Mouse (Mus musculus): ENCODE data around the gene Mob3a.
A peak's percentile ranks its signal among the peaks of the same experiment; 100 is the strongest.

The Mob3a gene

DNA sequence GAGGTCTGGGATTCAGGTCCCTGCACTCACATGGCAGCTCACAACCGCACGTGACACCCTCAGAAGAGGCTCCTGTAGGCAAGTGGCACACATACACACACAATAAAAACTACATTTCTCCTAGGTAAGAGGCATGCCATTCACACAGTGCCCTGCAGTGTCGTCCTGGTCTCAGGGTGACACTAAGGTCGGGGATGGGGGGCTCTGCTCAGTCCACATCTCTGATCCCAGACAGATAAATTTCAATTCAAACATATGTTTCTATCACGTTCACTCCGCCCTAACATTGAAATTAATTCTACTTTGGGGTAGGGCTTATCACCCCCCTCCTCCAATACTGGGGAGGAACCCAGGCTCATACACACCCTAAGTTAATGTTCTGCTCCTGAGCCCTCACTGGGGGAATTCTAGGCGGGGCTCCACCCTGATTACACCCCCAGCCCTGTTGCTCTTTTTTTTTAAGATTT lies 1.7 kb downstream of the Mob3a start:
- DNase-seq (ENCODE audit: low spot score), result no peak

DNA sequence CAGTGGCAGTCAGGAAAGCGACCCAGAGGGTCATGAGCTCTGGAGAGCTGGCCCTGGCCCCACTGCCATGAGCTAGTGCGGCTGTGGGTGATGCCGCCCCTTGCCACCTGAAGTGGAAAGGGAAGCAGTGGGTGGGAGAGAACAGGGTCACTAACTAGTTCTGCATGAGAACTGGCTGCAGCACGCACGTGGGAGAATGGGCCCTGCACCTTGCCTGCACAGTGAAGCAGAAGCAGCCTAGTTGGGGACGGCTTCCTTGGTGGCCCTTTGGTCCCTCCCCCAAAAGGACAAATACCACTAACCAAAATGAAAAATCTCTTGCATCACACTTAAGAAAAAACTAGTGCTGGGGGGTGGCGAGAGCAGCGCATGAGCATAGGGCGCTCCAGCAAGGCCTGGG lies 3.2 kb downstream of the Mob3a start:
- DNase-seq (ENCODE audit: low spot score), result no peak

DNA sequence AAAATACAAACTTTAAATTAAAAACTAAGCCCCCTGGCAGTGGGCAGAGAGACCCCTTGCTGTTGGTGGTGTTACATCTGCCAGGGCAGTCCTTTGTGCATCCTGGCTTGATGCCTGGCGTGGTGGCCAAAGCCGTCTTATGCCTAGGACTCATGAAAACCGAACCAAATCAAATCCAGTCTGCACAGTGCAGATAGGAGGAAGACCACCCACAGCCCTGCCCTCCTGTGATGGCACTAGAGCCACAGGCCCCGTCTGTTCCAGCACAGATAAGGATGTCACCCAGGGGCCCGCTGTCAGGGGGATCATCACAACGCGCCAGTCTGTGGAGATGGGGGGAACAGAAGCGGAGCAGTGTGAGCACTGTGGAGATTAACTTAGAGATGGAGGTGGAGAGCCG lies 4.0 kb downstream of the Mob3a start:
- DNase-seq (ENCODE audit: low spot score), result peak; percentile 39

DNA sequence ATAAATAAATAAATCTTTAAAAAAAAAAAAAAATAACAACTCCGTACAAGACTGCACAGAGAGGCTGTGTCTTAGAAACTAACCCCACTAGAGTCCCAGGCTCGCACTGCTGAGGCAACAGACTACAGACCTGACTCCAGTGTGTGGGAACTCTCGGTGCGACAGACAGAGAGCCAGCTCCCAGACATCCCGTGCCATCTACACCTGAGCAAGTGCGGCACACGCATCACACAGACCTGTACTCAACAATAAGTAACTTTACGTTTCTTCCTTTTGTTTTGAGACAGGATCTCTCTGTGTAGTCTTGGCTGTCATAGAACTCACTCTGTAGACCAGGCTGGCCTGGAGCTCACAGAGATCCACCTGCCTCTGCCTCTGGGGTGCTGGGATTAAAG lies 4.4 kb downstream of the Mob3a start:
- no peak for DNase-seq (ENCODE audit: low spot score)

DNA sequence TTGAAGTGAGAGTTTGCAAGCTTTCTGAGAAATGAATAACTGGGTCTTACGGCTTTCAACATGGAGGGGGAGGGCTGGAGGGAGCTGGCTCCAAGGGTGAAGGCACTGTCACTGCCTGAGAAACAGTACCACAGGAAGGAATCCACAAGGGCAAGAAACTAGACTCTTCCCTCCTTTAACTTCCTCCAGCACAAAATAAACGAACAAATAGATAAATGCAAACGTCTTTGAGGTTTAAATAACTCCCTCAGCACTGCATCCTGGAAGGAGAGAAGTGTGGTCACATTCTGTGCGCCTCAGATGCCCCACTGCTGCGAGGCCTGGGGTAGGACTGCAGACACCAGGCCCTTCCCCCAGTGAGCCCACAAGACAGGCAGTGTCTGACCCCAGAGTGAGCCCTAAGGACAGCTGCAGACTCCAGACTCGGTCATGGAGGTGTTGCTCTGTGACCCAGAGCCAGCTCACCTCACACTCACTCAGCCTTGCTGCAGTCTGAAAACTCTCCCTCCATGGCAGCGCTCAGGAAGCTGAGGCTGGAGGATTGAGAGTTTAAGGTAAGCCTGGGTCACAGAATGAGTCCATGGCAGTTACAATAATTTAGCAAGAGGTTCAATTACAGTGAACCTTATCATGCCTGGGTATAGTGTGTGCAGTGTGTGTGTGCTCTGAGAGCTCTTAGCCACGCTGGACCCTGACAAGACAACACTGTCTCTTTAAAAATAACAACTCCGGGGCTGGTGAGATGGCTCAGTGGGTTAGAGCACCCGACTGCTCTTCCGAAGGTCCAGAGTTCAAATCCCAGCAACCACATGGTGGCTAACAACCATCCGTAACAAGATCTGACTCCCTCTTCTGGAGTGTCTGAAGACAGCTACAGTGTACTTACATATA lies 5.0 kb downstream of the Mob3a start:
- DNase-seq (ENCODE audit: low spot score), result no peak

DNA sequence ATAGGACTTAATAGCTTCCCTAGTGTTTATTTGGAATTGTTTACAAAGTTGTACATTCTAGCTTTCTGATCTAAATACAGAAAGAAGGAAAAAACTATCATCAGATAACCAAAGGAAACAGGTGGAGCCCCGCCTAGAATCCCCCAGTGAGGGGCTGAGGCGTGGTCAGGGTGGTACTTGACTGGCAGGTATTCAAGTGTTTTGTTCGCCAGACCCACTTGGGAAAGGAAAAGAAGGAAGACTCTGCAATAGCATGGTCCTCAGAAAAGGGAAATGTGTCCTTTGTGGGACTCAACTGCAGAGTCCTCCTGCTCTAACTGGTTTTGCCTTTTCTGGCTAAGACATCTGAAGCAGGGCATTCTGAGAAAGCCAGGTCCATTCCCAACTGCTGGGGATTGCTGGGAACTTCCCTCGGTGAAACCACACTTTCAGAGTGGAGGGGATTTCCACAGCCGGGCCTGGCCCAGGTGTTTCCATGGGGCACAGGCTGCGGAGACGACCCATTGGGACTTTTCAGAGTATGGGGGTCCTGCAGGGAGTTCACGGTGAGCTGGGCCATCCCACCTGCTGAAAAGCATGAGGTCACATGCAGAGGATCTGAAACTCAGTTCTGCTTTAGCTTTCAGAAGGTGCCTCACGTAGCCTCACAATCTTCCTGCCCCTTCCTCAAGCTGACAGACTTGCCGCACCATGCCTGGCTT lies 5.8 kb downstream of the Mob3a start:
- DNase-seq (ENCODE audit: low spot score), result no peak

DNA sequence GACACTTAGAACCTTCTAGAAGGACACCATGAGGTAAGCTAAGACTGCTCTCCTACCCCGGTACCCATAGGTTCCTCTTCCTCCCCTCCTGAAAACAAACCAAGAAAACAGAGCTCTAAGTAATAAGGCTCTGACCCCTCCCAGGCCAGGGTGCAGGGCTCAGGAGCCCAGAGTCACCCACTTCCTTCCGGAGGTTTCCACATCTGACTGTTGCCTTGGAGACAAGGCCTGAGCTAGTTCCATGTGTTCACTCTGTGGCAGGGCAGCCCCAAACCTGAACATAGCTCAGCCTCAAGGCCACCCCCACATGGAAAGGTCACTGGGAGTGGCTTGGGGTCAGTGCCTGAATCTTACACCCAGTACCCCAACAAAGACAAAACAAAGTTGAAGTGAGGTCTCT lies 6.6 kb downstream of the Mob3a start:
- no peak for DNase-seq (ENCODE audit: low spot score)

DNA sequence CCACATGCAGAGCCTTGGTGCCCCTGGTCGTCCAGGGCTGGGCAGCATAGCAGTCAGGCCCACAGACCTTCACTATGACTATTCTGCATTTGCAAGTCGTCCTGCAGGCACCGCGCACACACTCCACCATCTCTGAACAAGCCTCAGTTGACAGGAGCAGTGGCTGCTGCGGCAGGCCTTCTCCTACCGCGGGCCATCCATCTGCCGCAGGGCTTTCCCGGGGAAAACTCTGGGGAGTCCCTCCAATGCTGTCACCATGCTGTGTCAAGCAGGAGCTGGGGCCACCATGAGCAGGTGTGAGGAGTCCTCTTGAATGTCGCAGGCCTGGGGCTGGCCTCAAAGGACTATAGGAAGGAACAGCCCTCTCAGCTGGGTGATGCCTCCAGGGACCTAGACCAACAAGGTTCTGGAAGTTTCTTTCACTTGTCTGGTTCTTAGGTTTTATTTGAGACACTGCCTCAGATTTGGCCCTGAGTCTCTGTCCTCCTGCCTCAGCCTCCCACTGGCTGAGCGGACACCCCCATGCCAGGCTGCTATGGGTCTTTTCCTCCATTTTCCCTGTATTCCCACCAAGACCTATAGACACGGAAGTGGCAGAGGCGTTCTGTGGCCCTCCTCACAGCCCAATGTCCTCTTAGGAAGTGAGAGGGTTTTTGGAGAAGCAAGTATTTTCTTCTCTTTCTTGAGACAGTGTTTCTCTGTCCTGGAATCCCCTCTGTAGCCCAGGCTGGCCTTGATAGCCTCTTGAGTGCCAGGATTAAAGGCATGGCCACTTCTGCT lies 7.4 kb downstream of the Mob3a start:
- DNase-seq (ENCODE audit: low spot score), result no peak

DNA sequence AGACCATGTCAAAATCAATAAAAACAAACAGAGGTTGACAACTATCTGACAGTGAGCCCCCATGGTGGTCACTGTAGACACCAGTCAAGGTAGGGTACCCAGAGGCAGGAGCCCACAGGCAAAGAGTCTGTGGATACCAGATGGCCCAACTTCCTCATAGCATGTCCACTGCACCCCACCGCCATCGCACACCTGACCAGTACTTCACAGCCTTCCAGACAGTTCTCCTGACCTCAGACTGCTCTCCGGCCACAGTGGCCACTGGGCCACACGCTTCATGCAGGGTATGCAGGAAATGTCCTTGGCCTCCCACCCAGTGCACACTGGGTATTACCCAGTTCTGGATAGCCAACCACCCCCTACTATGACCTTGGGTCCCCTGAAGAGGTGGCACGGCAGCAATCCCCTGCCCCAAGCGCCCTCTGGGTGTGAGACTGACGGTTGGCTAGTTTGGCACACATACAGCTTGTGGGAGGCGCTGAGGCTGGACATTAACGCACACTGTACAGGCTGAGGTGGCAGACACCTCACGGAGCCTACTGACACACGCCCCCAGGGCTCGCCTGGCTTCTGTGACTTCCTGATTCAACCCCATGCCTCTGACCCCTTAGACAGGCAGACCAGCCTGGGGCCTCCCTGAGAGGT lies 8.3 kb downstream of the Mob3a start:
- no peak for DNase-seq (ENCODE audit: low spot score)

DNA sequence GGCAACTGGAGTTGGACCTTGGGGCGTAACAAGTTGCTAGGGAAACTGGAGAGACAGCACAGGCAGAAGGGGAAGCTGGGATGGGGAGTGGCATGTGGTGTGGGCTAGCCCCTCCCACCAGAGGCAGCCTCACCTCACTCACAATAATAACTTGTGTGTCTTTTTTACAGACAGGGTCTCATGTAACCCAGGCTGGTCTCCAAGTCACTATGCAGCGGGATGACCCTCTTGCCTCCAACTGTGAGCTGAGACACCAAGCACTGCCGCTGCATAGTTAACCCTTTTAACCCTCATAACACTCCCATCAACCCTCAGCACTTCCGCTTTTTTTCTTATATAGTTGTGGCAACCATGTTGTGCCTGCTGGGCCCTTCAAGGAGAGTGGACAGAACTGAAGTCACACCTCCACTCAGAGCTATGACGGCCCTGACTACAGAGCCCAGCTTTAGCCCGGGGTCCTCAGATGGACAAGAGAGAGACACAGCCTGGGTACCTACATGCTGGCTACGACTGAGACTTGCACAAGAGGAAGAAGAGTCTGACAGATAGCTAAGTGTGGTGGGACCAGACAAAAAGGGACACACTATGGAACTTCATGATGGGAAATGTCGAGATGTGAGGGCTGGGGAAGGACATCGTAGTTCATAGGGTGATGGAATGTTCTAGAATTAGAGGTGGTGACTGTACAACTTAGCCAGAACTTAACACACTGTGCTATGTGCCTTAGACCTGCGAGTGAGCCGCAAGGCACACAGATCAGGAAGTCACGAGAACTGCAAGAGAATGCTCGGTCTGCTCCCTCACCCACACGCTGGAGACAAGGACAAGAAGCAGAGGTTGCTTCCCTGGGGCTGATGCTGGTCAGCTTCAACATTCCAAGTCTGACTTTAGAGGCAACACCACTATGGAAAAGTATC lies 9.3 kb downstream of the Mob3a start:
- no peak for DNase-seq (ENCODE audit: low spot score)

DNA sequence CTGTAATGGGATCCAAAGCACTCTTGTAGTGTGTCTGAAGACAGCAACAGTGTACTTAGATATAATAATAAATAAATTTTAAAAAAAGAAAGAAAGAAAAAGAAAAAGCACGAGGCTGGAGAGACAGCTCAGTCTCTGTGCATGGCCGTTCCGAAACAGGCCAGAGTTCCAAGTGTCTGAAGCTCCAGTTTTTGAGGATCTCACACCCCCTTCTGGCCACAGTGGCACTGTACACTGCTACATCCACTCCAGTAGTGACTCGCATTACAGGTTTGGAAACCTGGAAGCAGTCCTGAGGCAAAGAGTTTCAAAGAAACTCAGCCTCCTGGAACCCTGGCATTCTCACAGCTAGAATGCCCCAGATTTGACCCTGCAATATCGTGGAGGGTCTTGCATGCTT lies 13.9 kb downstream of the Mob3a start:
- no peak for DNase-seq (ENCODE audit: low spot score)

DNA sequence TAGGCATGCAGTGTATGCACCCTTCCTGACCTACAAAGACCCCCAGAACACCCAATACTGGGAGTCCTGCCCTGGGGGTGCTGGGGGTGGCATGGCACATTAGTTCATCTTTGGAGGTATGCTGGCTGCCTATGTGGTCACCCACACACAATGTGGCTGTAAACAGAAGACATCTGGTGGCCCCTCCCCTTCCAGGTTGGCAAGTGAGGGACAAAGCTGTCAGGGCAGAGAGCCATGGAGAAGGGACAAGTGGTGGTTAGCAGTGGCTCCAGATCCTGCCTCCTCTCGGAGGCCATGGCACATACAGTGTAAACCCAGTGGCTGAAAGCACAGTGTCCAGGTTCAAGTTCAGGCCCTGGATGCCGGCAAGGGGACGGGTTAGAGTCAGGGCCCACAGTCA lies 15.2 kb downstream of the Mob3a start:
- DNase-seq (ENCODE audit: low spot score), result no peak

DNA sequence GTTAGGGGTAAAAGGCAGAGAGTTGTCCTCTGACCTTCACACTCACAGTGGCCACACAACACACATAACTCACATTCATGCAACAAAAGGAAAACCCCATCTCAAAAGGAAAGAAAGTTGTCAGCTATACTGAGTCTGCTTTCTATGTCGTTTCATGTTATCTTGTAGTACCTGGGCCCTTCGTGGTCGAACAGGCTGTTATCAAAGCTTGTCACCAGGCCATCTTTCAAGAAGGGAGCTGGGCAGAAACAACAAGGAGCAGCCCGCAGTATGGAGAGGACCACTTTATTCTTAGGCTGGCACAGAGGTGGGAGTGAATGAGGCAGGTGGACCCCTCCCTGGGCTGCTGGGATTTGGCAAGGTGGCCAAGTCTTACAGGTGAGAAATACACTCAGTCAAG lies 16.8 kb downstream of the Mob3a start:
- DNase-seq (ENCODE audit: low spot score), result no peak

DNA sequence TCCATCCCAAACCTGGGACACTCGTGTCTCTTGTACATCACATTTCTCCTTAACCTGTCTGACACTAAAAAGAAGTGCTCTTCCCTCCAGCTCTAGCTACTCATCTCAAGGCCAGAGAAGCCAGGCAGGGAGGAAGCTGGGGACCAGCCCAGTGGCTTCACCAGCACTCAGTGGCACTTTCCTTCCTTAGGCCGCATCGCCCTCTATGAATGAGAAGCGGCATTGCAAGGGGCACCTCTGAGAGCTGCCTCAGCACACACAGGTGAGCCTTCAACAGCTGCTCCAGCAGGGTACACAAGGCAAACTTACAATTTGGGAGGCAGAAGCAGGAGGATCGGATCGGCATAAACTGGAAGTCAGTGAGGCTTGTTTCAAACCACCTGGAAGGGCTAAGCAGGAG lies 17.6 kb downstream of the Mob3a start:
- DNase-seq (ENCODE audit: low spot score), result no peak

DNA sequence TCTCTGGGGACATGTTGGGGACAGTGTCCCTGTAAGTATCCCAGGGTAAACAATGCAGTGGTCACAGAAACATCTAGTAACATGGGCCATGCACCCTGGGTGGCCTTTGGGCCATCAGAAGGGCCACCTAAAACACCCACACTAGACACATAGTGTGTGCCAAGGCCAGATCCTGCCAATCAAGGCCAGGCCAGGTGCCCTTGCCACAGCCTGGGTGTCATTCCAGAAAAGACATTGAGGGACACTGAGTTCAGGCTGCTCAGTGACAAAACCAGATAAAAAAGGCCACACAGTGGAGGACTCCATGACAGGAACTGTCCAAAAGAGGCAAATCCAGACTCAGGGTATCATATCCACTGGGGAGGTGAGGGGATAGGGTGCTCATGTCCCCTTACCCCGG lies 18.1 kb downstream of the Mob3a start:
- DNase-seq (ENCODE audit: low spot score), result no peak

DNA sequence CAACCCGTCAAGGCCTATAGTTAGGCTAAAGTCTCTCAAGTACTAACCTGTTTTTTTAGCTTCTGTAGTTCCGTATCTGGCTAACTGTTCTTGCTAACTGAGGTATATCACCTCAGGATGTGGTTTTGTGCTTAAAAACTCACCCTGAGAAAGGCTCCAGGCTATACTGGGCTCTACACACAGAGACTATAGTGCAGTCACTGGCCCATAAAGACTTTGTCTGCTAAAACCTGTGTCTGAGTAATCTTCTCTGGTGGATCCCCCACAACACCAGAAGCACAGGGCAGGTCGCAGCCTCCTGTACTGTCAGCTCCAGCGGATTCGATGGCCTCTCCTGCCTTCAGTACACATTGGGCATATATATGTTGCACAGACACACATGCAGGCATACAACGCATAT lies 19.8 kb downstream of the Mob3a start:
- no peak for DNase-seq (ENCODE audit: low spot score)

DNA sequence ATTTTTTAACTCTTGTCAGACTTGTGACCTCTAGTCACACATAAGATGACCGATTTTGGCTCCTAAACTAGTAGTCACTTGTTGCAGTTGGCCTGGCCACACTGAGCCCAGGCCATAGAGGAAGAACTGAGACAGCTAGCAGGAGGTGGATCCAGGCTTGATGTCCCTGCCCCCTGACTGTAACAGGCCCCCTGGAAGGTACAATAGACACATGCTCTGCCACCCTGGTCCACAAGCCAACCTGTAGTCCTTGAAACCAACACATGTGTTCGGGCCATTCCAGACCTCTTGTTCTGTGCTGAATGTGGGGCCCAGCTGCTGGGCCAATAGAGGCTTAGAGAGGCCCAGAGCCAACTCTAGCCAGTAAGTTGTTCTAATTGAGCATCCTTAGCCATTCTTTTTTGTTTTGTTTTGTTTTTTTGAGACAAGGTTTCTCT lies 21.5 kb downstream of the Mob3a start:
- no peak for DNase-seq (ENCODE audit: low spot score)

DNA sequence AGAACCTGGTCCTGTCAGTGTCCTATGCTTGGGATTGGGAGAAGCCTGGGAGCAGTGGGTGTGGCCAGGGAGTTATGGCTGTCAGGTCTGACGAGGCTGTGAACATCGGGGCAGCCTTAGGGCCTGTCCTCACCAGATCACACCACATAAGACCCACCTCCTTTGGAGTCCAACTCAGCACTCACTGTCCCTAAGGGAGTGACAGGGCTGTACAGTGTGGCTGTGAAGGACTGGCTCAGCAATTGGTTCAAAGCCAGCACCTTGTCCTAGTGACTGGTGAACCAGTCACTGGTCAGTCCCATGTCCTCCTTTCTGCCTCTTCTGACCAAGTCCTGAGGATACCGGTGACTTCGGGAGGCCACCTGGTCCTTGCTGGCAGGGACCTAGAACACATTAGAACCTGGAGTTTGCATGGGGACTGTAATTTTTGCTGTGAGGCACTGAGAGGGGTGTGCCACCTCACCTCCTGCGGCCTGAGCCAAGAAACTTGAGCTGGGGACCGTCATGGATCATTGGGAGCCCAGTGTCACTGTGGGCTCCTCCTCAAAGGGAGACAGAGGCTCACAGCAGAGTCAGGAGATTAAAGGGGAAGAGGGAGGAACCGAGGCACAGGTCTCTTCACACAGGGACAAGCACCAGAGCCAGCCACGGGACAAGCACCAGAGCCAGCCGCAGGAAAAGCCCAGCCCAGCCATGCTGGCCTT lies 22.1 kb downstream of the Mob3a start:
- DNase-seq (ENCODE audit: low spot score), result no peak

DNA sequence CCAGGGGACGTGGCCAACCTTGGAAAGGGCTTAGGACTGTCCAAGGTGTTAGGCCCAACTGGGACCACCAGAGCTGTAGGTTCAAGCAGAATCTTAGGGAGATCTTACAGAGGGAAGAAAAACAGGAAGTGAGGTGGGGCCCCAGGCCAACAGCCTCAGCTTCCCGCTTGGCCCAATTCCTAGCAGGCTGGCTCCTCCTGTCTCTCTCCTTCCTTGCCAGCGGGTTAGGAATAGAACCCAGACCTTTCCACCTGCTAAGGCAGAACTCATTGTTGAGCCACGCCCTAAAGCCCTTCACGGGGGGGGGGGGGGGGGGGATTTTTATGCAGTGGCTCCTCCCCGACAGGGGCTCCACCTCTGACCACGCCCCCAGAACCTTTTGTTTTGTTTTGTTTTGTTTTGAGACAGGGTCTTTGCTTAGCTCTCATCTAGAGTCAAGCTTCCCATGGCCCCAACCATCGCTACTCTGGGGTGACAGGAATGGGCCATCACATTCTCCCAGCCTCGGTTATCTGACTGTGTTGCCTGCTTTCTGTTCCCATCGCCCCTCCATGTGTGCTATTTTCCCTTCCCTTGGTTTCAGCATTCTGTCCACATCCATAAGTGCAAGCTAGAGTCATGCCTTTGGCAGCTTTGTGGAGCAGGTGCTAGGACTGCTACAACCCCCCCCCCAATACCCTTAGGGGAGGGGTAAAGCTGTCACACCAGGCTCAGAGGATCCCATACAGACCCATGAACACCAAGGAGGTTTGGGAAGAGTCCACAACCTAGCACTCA lies 23.0 kb downstream of the Mob3a start:
- no peak for DNase-seq (ENCODE audit: low spot score)
